Mouse (Mus musculus): ENCODE results near the gene Serpinb9b.
"Not testable (repeated sequence)": the region's sequence is repeated elsewhere in the genome, so short reads cannot be mapped to it uniquely, and the experiment has no call there.

DNA sequence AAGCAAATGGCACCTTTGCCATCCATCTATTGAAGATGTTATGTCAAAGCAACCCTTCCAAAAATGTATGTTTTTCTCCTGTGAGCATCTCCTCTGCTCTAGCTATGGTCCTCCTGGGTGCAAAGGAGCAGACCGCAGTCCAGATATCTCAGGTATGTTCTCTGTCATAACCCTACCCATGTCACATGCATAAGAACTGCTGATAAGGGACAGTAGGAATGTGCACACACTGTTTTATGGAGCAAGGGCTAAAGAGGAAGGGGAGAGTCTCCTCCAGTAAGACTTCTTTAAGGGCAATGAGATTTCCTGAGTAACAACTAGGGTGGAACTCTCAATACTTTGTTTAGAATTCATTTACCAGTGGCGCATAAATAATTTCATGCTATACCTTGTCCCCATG, 2.3 kb downstream of the Serpinb9b start:
- TF ChIP-seq ZNF384 (IDR thresholded peaks at IDR 0.05; ENCODE audit: low read depth, low read length); HCFC1 (IDR thresholded peaks at IDR 0.05; ENCODE audit: borderline replicate concordance, insufficient read depth, low read length); ZC3H11A (IDR thresholded peaks at IDR 0.05; ENCODE audit: borderline replicate concordance, low read depth, low read length); CHD2 (IDR thresholded peaks at IDR 0.05; ENCODE audit: low read depth, low read length): not testable (repeated sequence)
